Mouse (Mus musculus) thymus, adult 18-20 months (tissue): ENCODE data around the gene Iqcf3.

Source experiments
- DNase-seq, 2 experiments: peaks; one replicate each; pipeline ENCODE4 v3.0.0; 2022; ENCODE audit warnings: mixed read lengths in 2 of 2

Gene Iqcf3

DNA sequence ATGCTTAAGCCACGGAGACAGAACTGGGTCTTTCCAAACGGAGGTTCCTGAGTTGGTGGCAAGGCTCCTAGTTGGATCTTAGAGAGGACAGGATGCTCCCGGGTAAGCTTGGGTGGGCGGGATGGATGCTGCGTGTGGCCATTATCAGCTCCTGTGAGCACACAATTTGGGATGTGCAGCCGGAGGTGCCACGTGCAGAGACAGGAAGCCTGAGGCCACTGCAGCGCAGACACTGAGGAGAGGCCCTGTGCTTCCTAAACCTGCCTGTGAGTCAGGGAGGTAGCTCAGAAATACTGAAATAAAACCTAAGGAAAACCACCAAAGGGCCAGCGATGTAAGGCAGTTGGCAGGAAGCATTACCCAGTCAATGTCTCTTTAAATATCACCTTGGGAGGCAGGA, 91.7 kb downstream of the Iqcf3 start:
- DNase-seq: no peak

DNA sequence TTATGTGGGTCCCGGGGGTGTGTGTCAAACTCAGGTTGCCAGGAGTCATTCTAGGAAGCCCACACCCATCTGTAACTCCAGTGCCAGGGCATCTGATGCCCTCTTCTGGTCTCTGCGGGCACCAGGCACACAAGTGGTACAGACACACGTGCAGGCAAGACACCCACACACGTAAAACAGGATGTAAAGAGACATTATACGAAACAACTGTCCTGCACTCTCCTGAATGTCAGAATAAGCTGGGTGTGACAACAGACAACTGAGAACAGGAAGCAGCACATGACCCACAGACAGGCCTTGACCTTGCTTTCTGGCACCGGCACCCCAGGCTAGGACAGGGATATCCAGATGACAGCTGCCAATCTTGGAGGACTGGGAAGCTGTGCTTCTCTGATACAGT, 92.1 kb downstream of the Iqcf3 start:
- DNase-seq: no peak

DNA sequence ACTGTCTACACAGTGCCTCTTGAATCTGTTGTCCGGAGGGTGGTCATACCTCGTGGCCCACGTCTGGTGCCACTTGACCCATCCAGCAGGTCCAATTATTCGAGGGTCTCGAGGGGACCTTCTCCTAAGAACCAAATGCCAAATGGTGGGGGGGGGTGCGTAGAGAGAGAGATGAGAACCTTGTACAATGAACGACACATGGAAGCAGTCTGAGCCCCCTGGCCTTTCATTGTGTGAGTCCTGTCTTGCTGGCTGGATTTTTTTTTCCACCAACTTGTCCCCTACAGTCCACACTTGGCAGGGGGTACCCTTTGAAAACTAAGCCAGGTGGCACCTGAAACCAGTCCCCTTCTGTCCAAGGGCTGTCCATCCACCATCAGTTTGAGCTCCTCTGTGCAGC, 93.7 kb downstream of the Iqcf3 start:
- no peak for DNase-seq

DNA sequence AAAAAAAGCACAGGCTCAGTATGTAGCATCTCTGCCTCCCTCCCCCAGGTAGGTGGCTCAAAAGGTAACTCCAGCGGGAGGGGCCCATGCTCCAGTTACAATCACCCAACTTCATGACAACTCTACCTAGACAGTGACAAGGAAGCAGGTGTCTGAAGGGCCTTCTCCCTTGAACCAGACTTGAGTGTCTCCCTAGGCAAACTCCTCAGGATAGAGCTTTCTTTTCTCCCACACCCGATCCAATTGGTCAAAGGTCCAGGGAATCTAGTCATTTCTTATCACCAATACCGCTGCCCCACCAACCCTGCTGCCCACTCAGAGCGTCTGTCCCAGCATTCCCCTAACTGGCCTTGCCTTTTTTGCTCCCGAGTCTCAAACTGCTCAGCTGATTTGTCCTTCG, 94.7 kb downstream of the Iqcf3 start:
- no peak for DNase-seq

DNA sequence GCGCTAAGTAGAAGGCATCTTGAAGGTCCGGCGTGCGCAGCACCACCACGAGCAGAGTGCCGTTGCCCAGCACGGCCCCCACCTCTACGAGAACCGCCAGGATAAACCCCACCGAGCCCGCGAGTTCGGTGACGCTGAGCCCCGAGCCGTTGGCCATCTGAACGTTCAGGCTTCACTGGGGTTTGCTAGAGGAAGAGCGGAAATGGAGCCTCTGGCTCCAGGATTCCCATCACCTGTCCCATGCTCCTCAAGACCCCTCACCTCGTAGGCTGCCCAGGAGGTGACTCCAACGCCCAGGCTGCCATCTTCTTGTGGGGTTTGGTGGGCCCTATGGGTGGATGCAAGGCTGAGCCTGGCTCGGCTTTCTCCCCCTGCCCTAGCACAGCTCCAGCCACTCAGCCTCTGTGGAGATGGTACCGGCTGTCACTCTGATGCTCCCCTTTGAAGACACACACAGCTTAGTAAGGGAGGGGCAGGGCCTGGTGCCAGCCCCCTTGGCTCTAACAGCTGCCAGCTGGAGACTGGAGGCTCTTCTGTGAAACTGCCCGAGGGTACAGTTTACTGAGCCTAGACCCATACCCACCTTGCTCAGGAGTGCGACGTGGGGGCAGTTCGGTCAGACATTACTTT, 95.7 kb downstream of the Iqcf3 start, which contains the start of gene Gpr62:
Gene Gpr62 (minus strand): TSS at position 368 of the 630 bp plus-strand sequence.
- no peak for DNase-seq

DNA sequence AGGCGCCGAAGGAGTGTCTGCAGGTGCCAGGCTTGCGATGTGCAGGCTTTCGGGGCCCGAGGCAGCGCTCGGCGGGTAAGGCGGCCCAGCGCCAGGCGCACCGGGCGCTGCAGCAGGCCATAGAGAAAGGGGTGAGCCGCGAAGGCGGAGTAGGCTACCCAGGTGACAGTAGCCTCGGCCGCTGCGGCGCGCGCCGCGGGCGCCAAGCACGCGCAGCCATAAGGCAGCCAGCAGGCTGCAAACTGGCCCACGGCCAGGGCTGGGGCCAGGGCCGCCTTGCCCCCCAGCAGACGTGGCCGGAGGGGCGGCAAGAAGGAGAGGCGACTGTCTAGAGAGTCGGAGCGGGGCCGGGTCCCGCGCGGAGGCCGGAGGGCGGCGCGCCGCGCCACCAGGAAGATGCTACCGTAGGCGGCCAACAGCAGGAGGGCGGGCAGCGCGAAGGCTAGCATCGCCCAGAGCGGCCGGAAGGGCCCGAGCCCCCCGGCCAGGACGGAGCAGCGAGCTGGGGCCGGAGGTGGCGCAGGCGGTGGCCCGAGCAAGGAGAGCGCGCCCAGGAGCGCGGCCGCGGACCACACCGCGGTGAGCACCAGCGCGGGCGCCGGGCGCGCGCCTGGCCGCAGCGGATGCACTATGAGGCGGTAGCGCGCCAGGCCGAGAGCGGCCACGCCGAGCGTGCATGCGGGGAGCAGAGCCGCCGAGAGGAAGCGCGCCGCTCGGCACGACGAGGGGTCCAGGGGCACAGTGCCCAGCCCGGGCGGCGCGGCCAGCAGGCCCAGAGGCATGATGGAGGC, 96.5 kb downstream of the Iqcf3 start:
- DNase-seq: no peak

DNA sequence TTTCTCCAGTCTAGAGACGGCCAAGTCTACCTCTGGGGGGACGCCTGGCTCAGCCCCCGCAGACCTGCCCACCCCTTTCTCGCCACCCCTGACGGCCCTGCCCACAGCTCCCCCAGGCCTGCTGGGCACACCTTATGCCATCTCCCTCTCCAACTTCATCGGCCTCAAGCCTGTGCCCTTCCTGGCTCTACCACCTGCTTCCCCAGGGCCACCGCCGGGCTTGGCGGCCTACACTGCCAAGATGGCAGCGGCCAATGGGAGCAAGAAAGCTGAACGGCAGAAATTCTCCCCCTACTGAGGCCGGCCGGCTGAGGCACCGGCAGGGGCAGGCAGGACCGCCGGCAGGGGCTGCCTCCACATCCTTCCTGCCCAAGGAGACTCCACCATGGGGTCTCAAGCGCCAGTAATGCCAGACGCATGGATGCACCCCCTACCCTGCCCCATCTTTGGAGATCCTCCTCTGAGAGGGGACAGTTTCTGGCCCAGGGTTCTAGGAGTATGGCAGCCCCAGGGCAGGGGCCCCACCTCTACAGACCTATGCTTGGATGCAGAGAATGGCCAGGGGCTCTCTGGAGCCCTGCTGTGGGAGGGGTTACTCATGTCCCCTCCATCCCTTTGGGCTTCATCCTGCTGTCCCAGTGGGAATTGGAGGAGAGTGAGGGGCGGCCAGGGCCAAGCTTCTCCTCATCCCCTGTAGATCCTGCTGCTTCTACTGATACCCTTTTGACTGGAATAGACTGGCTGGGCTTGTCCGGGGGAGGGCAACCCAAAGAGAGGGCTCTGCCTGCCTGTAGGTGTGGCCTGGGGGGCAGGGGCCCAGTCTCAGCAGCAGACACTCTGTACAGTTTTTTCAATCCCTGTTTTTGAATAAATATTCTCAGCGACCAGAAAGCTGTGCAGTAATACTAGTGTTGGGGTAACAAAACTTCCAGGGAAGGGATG, 98.0 kb downstream of the Iqcf3 start:
- DNase-seq: no peak

DNA sequence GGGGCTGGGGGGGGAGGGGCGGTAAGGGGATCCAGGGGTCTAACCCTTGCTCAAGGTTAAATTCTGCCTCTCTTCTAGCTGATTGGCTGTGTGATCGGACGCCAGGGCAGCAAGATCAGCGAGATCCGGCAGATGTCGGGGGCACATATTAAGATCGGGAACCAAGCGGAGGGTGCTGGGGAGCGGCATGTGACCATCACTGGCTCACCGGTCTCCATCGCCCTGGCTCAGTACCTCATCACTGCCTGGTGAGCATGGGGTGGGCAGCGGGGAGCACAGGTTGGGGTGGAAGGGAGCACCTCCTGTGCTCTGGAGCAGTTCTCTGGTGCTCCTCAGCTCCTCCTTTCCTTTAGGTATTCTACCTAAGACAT, 99.0 kb downstream of the Iqcf3 start:
- DNase-seq: no peak

DNA sequence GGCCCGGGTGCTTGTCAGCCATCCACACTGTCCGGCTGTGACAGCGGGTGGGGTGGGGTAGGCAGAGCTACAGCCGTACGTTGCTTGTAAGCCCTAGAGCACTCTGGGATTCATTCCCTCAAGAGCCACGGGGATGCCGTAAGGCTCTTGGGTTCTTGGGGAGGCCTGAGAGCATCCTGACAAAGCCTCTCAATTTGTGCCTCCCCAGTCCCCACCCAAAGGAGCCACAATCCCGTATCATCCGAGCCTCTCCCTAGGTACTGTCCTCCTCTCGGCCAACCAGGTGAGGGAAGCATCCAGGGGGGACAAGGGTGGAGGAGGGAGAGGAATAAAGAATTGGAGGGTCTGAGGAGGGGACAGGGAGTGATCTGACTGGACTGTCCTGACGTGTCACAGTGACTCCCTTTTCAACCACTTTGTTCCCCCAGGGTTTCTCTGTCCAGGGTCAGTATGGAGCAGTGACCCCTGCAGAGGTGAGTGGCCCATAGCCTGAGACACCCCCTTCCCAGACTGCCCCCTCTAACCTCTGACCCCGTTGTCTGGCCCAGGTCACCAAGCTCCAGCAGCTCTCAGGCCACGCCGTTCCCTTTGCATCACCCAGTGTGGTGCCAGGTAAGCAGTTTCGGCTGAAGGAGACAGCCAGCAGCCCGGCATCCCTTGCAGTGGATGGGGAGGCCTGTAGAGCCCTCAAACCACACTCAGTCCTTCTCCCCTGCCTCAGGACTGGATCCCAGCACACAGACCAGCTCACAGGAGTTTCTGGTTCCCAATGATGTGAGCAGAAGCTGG, 99.6 kb downstream of the Iqcf3 start:
- no peak for DNase-seq

DNA sequence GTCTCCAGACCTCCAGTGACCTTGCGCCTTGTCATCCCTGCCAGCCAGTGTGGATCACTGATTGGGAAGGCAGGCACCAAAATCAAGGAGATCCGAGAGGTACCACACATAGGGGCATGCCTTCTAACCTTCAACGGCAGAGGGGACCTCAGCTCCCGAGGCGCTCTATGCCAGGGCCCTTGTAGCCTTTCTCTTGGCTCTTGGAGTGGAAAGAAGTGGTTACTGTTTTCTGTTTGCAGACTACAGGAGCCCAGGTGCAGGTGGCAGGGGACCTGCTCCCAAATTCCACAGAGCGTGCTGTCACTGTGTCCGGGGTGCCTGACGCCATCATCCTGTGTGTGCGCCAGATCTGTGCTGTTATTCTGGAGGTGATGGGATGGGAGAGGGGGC, 100.4 kb downstream of the Iqcf3 start:
- no peak for DNase-seq

DNA sequence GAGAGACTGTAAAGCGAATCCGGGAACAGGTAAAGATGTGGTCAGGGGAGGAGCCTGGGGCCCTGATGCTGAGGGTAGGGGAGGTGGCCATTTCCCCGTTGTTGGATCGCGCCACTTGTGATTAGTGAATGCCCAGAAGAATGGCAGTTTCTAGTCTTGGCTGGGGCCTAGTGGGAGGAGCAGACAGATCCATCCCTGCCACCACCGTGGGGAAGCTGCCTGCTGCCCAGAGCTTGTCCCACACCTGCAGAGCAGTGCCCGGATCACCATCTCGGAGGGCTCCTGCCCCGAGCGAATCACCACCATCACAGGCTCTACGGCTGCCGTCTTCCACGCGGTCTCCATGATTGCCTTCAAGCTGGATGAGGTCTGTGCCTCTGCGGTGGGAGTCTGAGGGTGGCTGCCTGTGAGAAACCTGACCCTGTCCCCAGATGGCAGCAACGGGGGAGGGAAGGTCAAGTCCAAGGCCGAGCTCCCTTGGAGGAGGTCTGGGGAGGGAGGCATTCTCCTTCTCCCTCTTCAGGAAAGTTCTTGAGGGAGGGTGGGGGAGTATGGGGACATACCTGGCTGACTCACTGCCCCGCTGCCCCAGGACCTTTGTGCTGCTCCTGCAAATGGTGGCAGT, 100.9 kb downstream of the Iqcf3 start:
- no peak for DNase-seq

DNA sequence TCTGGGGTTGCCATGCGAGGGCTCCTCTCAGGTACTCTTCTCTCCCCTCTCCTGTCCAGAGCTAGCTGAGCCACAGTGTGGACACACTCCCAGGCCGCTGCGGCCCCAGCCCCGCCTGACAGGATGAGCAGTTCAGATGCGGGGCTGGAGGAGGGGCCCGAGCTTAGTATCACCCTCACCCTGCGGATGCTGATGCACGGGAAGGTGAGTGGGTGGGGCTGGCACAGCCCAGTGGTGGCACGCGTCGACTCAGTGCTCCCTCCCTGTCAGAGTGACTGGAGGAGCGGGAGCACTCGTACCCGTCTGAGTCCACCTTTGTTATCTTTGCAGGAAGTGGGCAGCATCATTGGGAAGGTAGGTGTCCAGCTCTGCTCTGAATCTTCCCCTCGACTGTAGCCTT, 101.5 kb downstream of the Iqcf3 start:
- DNase-seq: no peak

DNA sequence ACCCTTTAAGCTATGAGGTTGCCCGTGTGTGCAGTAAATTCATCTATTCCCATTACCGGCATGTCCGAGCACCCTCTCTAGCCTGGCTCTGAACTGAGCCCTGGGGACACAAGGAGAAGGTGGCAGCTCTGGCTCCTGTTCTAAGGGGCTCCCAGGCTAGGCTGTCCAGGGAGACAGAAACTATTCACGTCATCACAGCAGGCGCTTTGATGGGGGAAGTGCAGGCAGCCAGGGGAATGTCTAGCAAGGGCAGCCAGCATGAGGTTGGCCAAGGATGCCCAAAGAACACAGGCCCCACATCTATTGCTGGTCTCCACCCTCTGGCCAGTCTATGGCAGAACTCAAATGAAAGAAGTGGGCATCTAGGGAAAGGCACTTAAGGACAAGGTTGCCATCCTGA, 103.5 kb downstream of the Iqcf3 start:
- no peak for DNase-seq

DNA sequence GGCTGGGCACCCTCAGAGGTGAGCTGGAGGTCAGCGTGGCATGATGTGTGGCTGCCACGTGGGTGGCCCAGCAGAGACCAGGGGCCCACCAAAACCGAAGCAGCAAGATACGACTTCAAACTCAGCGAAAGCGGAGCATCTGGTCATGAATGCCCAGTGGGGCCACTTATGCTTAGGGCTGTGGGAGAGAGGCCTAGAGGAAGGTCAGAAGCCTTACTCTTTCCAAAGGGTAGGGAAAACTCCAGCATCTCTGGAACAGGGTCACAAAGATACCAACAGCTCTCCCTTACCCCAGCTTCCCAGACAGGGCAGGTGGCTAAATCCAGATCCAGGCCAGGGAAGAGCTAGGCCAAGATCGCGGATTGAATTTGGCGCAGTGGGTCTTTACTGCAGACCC, 104.3 kb downstream of the Iqcf3 start:
- DNase-seq: no peak

DNA sequence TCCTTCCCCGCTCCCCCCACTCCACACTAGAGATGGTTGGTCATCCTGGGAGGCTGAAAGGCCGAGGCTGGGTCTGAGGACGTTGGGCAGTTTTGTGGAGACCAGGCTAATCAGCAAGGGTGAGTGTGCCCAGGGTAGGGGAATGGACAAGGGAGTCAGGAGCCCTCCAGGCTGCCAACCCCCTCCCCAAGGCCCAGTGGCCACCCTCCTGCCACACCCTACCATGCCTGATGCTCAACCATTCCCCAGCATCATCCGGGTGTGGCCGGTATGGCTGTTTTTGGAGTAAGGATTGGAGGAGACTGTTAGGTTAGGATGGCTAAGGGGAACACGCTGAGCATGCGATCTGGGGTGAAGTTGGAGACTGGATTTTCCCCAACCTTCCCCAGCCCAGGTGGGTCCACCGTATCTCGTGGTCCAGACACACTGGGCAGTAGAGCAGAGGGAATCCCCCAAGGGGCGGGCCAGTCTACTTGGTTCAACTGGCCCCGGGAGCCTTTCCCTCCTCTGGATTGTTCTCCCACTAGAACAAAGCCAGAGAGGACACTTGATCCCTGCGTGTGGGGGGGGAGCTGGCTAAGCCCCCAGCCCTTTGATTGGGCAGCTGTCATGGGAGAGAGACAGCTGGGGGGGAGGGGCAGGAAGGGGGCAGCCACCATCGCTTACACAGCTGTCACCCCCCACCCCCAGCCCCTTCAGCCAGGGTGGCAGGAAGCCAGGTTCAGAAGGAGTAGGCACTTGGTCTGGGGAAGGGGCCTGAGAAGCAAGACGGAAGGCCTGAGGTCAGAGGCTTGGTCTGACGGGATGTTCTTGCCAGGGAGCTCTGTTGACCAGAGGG, 104.9 kb downstream of the Iqcf3 start:
- no peak for DNase-seq

DNA sequence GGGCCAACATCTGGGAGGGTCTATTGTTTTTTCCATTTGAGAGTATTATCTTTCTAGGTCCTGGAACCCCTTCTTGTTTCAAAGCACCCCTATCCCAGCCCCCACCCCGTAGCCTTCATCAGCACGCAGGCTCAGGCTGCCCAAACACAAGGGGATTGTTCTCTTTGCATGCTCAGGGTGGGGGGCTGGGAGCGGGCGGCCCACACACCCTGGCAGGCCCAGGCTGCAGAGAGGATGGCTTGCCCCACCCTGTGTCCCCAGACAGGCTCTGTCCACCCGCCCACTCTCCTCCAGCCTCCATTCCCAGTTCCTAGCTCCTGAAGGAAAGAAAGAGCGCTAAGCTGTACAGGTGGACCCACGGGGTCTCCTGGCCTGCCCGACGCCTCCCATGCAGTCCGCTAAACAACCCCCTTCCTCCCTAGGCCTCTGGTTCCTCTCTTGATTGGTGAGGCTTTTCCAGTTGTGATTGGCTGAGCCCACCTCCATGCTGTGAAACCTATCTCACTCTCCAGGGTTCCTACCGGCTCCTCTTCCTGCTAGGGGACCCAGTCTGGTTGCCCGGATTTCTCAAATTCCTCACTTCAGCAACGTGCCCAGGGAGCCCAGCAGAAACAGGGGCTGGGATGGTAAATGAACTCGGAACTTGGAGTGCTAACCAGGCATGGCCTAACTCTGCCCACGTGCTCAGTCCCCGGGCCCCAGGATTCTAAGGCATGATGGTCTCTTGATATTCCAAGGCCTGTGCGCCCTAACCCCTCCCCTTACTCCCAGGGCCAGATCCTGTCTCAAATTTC, 106.3 kb downstream of the Iqcf3 start:
- no peak for DNase-seq

DNA sequence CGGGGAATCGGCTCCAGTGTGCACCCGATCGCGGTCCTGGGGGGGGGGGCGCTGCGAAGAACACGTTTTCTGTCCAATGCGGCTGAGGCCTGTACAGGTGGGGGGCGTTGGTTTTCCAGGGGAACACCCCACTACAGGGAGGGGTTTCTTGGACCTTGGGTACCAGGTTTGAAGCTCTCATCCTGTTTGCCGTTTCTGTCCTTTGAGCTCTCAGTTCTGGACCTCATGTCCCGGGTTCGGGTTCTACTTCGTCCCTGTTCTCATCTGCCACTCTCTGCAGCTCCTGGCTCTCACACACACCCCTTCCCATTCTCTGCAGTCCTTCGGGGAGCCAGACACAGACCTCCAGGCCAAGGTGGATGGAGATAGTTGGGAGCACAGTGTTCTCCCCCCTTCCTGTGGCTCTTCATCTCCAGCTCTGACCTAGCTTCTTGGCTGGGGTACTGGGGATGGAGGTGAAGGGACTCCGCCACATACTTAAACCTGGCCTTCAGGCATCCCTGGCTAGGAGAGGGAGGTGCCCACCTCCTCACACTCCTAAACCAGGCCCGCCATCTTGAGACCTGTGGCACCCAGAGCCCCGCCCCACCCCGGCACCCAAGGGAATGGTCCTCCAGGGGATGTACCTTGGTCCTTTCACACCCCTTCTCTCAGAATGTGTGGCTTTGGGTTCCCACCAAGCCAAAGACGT, 107.2 kb downstream of the Iqcf3 start:
- no peak for DNase-seq

DNA sequence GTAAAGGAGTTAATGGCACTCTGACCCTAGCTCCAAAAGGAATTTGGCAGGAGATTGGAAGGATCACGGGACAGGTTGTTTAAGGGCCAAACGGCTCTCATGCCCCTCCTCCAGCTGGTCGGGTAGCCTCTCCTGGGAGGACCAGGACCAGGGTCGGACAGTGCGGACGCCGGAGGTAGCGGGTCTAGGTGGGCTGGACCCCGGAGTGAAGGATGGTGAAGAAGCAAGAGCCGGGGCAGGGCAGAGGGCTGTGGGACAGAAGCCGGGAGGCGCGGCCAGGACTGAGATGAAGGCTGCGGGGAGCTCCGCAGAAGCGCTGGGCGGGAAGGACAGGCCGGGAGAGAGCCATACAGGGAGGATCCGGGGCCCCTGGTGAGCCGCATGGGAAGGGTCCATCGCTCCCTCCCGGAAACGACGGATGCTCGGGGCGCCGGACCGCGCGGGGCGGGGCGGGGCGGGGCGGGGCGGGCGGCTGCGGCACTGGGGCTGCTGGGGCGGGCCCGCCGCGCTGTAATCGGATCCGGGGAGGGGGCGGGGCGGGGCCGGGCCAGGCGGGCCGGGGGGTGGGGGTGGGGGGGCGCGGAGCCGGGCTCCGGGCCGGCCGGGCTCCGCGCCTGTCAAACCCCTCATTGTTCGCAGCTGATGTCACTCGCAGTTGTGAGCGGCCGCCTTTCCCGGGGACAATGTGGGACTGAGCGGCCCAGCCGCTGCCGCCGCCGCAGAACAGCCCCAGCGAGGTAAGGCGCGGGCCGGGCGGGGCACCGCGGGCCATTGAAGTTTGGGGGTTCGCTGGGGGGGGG, 108.0 kb downstream of the Iqcf3 start, which contains the start of gene Pcbp4:
Gene Pcbp4 (plus strand): TSS at position 21 of the 800 bp plus-strand sequence.
- no peak for DNase-seq
